Mouse (Mus musculus) T-helper 2 cell (primary cell): Measurements from ENCODE around the gene Add1.
"Not testable (repeated sequence)": the region's sequence is repeated elsewhere in the genome, so short reads cannot be mapped to it uniquely, and the experiment has no call there.

ENCODE experiments used
- in situ Hi-C: fragments of 300-600 bp; cut with MboI, MseI; formaldehyde crosslinking; loops from one replicate; pipeline ENCODE4 v1.15.1; 2025; ENCODE audit warnings: high pct_unique_total_duplicates

The Add1 gene

GRCm38 (mm10) chr5:34549483-34550221 is 23.8 kb upstream of the Add1 start:
- in situ Hi-C loops: loop anchor here (5.0 to 10.0 kb wide), 3 partner anchors 32 to 1175 kb away; partner anchors contain the start of genes Mfsd10 and Uvssa

GRCm38 (mm10) chr5:34550251-34550650 is 23.2 kb upstream of the Add1 start:
- in situ Hi-C loops: loop anchor here (5.0 kb wide), 2 partner anchors 33 to 87 kb away; partner anchors contain the start of gene Mfsd10

GRCm38 (mm10) chr5:34551821-34552220 is 21.6 kb upstream of the Add1 start:
- in situ Hi-C loops: loop anchor here (5.0 kb wide), 2 partner anchors 35 to 85 kb away; partner anchors contain the start of gene Mfsd10

GRCm38 (mm10) chr5:34563854-34564253 is 9.6 kb upstream of the Add1 start:
- in situ Hi-C loops: no loop called here

- in situ Hi-C loops: no loop called here
These were observed 9.2 kb upstream of the Add1 start for GRCm38 (mm10) chr5:34564291-34564690.

GRCm38 (mm10) chr5:34565545-34566283 is 7.8 kb upstream of the Add1 start:
- in situ Hi-C loops: no loop called here

- in situ Hi-C loops: loop anchor here (10.0 kb wide), 1 partner anchor 63 kb away; the partner anchor contains the start of gene Mfsd10
These were observed 1.9 kb upstream of the Add1 start for GRCm38 (mm10) chr5:34571551-34571950.

GRCm38 (mm10) chr5:34572568-34572967 is 896 bp upstream of the Add1 start:
- in situ Hi-C loops: loop anchor here (10.0 kb wide), 1 partner anchor 62 kb away; the partner anchor contains the start of gene Mfsd10

GRCm38 (mm10) chr5:34574721-34575120 is 1.3 kb downstream of the Add1 start:
- in situ Hi-C loops: loop anchor here (10.0 kb wide), 1 partner anchor 60 kb away; the partner anchor contains the start of gene Mfsd10

- in situ Hi-C loops: loop anchor here (10.0 kb wide), 1 partner anchor 59 kb away; the partner anchor contains the start of gene Mfsd10
These were observed 2.8 kb downstream of the Add1 start for GRCm38 (mm10) chr5:34576286-34576685.

- in situ Hi-C loops: loop anchor here (10.0 kb wide), 1 partner anchor 57 kb away; the partner anchor contains the start of gene Mfsd10
These were observed 4.7 kb downstream of the Add1 start for GRCm38 (mm10) chr5:34578038-34578655.

- in situ Hi-C loops: loop anchor here (10.0 kb wide), 1 partner anchor 55 kb away; the partner anchor contains the start of gene Mfsd10
These were observed 5.9 kb downstream of the Add1 start for GRCm38 (mm10) chr5:34579377-34579776.

- in situ Hi-C loops: not testable (repeated sequence)
These were observed 8.3 kb downstream of the Add1 start for GRCm38 (mm10) chr5:34581671-34582313.

GRCm38 (mm10) chr5:34582314-34582675 is 8.8 kb downstream of the Add1 start:
- in situ Hi-C loops: no loop called here

GRCm38 (mm10) chr5:34585216-34585615 is 11.8 kb downstream of the Add1 start:
- in situ Hi-C loops: no loop called here

GRCm38 (mm10) chr5:34587881-34588280 is 14.4 kb downstream of the Add1 start:
- in situ Hi-C loops: no loop called here

- in situ Hi-C loops: no loop called here
These were observed 16.6 kb downstream of the Add1 start for GRCm38 (mm10) chr5:34590059-34590458.

- in situ Hi-C loops: no loop called here
These were observed 17.2 kb downstream of the Add1 start for GRCm38 (mm10) chr5:34590702-34591101.

- in situ Hi-C loops: no loop called here
These were observed 18.0 kb downstream of the Add1 start for GRCm38 (mm10) chr5:34591388-34592004.

GRCm38 (mm10) chr5:34592224-34592623 is 18.8 kb downstream of the Add1 start:
- in situ Hi-C loops: not testable (repeated sequence)

- in situ Hi-C loops: no loop called here
These were observed 19.2 kb downstream of the Add1 start for GRCm38 (mm10) chr5:34592666-34593065.
